Mouse (Mus musculus): ENCODE data around the gene Cdyl2. TPM values are rescaled to one million over a fixed set of nuclear protein-coding genes. Genes with fewer than 3 reads are reported as not detected.
A peak's percentile ranks its signal among the peaks of the same experiment; 100 is the strongest.

Gene Cdyl2
- polyA plus RNA-seq (2015; fragmentation: Nextera tagmentation; extraction: Ambion mirVana): 8.6 and 8.9 TPM in 2 replicates

DNA sequence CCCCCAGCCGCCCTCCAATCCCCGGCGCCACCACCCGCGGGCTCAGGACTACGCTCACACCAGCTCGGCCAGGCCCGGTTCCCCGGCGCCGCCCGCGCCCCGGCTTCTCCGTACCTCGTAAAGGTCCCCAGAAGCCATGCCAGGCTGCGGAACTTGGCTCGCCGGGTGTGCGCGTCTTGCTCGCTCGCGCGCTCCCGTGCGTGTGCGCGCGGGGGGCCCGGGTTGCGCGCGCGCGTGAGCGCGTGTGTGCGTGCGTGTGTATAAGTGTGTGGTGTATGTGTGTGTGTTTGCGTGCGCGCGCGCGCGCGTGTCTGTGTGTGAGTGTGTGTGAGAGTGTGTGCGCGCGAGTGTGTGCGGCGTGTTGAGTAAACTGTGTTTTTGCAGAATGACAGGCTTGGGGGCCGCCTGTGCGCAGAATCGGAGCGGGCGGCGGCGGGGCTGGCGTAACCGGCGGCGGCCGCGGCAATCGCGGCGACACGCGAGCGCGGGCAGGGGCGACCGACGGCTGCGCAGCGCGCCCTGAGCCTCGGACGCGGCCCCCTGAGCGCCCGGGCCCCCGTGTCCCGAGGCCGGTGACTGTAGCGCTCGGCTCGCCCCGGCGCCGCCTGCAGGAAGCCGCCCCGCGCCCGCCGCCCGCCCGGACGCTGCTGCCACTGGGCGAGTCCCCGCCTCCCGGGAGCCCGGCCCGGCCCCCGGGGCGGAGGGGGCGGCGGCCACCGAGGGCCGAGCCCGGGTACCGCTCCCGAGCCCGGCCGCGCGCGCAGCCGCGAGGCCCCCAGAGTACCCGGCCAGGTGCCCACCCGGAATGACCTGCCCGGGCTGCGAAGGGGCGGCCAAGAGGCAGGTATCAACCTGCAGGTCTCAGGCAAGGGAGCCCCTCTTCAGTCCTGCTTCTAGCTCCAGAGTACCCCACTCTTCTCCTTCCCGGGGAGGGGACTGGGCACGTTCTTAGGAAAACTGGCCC lies at the start of gene Cdyl2:
Gene Cdyl2, minus strand, starts transcription at position 308 of the 964 bp plus-strand sequence.
- Histone ChIP-seq H3K9ac (replicated peaks; ENCODE audit: low read depth, low read length) (peak within 1 kb of the TSS; percentile 86), H3K4me1 (replicated peaks; ENCODE audit: control insufficient read depth, insufficient read depth, low read length) (peaks cover 7% of the 10 kb centered on the region), H3K9me3 (ENCODE audit: control insufficient read depth, low read length) (peaks cover 2% of the 10 kb centered on the region; the same call in 1 of the 2 replicates), H3K4me2 (ENCODE audit: low read length) (peak within 1 kb of the TSS; percentile 84), H3K27me3 (replicated peaks; ENCODE audit: control insufficient read depth, insufficient read depth, low read length) (no peaks in the 10 kb centered on the region), H3K4me3 (replicated peaks; ENCODE audit: low read length) (peak within 1 kb of the TSS; percentile 82), H3K27ac (ENCODE audit: low read length) (peak within 1 kb of the TSS; percentile 78), H3K36me3 (ENCODE audit: control insufficient read depth, insufficient read depth) (no peaks in the 10 kb centered on the region; the same call in 1 of the 2 replicates)
- 0% methylated on average over 107 of the region's 129 CpGs for WGBS
- peak; percentile 93 for ATAC-seq

DNA sequence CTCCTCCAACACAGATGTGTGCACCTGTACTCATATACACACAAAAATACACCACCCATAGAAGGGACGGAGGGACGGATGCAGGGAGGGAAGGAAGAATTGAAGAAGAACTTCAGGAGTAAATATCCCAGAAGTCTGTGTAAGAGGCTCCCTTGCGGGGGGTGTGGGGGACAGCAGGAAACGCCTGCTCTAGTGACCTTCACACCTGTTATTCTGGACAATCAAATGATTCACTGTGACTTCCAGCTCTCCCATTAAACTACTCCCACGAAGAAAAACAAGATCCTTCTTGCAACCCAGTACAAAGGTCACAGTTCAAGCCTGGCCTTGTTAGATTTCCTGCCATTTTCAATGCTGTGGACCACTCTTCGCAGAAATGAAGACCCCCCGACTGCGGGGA lies 47.8 kb upstream of the Cdyl2 start:
- H3K4me3 ChIP-seq (replicated peaks; ENCODE audit: low read length): no peak overlapping the region
- H3K9ac ChIP-seq (replicated peaks; ENCODE audit: low read depth, low read length): no peak overlapping the region
- ATAC-seq: no peak
- no peak overlapping the region for H3K4me2 ChIP-seq (ENCODE audit: low read length)
- H3K4me1 ChIP-seq (replicated peaks; ENCODE audit: control insufficient read depth, insufficient read depth, low read length): no peaks in the 10 kb centered on the region
- whole genome bisulfite sequencing: 85% methylated on average over 8 of the region's 8 CpGs
- H3K27ac ChIP-seq (ENCODE audit: low read length): no peak overlapping the region
- H3K9me3 ChIP-seq (ENCODE audit: control insufficient read depth, low read length): no peaks in the 10 kb centered on the region
- no peaks in the 10 kb centered on the region for H3K27me3 ChIP-seq (replicated peaks; ENCODE audit: control insufficient read depth, insufficient read depth, low read length)
- H3K36me3 ChIP-seq (ENCODE audit: control insufficient read depth, insufficient read depth): no peaks in the 10 kb centered on the region

DNA sequence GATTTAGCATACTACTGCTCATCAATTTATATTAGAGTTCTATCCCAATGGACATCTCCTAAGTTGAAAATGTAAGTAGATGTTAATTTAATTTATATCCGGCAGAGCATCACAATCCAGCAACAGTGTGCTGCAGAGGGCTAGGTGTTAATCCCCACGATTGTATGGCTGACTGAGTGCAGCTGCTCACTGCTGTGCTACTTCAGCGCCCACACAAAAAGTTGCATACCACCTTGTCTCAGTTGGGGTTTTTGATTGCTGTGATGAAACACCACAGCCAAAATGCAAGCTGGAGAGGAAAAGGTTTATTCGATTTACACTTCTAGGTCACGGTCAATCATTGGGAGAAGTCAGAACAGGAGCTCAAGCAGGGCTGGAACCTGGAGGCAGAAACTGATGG lies 41.4 kb upstream of the Cdyl2 start:
- H3K36me3 ChIP-seq (ENCODE audit: control insufficient read depth, insufficient read depth): no peaks in the 10 kb centered on the region
- WGBS: 85% methylated on average over 5 of the region's 5 CpGs
- no peak overlapping the region for H3K4me3 ChIP-seq (replicated peaks; ENCODE audit: low read length)
- H3K27me3 ChIP-seq (replicated peaks; ENCODE audit: control insufficient read depth, insufficient read depth, low read length): no peaks in the 10 kb centered on the region
- ATAC-seq: no peak
- H3K4me1 ChIP-seq (replicated peaks; ENCODE audit: control insufficient read depth, insufficient read depth, low read length): no peaks in the 10 kb centered on the region
- H3K27ac ChIP-seq (ENCODE audit: low read length): no peak overlapping the region
- no peaks in the 10 kb centered on the region for H3K9me3 ChIP-seq (ENCODE audit: control insufficient read depth, low read length)
- H3K9ac ChIP-seq (replicated peaks; ENCODE audit: low read depth, low read length): no peak overlapping the region
- no peak overlapping the region for H3K4me2 ChIP-seq (ENCODE audit: low read length)

DNA sequence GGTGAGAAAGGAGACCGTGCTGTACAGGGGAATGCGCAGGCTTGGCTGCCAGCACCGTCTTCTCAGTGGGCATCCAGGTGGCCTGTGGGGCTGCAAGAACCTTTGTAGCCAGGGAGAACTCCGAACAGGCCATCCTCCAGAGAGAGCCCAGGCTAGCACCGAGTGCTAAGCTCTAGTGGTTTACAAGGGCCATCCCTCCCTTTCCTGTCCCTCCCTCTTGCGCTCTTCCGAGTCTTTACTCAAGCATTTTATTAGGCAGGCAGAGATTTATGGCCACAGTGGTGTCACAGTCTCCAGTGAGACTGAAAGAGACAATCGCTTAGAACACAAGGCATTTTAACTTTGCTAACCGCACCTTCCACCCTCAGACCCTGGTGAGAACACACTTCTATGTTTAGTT lies 39.9 kb upstream of the Cdyl2 start:
- H3K27ac ChIP-seq (ENCODE audit: low read length): no peak overlapping the region
- no peaks in the 10 kb centered on the region for H3K27me3 ChIP-seq (replicated peaks; ENCODE audit: control insufficient read depth, insufficient read depth, low read length)
- H3K4me3 ChIP-seq (replicated peaks; ENCODE audit: low read length): no peak overlapping the region
- no peak overlapping the region for H3K9ac ChIP-seq (replicated peaks; ENCODE audit: low read depth, low read length)
- no peak overlapping the region for H3K4me2 ChIP-seq (ENCODE audit: low read length)
- no peak for ATAC-seq
- no peaks in the 10 kb centered on the region for H3K9me3 ChIP-seq (ENCODE audit: control insufficient read depth, low read length)
- WGBS: 90% methylated on average over 9 of the region's 9 CpGs
- H3K36me3 ChIP-seq (ENCODE audit: control insufficient read depth, insufficient read depth): no peaks in the 10 kb centered on the region
- H3K4me1 ChIP-seq (replicated peaks; ENCODE audit: control insufficient read depth, insufficient read depth, low read length): no peaks in the 10 kb centered on the region

DNA sequence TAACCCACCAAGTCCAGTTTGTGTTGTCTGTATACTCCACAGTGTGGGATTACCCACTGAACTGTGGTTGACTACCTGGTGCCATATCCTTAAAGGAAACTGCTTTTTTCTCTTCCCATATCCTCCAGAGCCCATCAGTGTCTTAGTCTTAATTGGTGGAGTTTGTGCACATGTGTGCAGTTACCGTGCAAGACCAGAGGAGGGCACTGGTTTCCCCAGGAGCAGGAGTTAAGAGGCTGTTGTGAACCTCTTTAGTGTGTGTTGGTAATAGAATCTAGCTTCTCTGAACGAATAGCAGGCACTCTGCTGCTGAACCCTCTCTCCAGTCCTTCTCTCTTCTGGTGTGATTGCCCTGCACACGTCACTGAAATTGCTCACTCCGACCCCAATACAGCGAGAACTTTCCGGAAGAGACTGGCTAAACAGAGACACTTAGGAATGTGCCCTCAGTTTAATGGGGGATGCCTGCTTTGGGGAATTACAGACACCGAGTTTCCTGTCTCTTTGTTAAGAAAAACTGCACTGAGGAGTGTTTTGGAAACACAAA lies 39.1 kb upstream of the Cdyl2 start:
- H3K36me3 ChIP-seq (ENCODE audit: control insufficient read depth, insufficient read depth): no peaks in the 10 kb centered on the region
- no peak overlapping the region for H3K27ac ChIP-seq (ENCODE audit: low read length)
- H3K4me1 ChIP-seq (replicated peaks; ENCODE audit: control insufficient read depth, insufficient read depth, low read length): no peaks in the 10 kb centered on the region
- WGBS: 85% methylated on average over 7 of the region's 7 CpGs
- no peak for ATAC-seq
- no peaks in the 10 kb centered on the region for H3K9me3 ChIP-seq (ENCODE audit: control insufficient read depth, low read length)
- H3K4me3 ChIP-seq (replicated peaks; ENCODE audit: low read length): no peak overlapping the region
- no peaks in the 10 kb centered on the region for H3K27me3 ChIP-seq (replicated peaks; ENCODE audit: control insufficient read depth, insufficient read depth, low read length)
- no peak overlapping the region for H3K9ac ChIP-seq (replicated peaks; ENCODE audit: low read depth, low read length)
- H3K4me2 ChIP-seq (ENCODE audit: low read length): no peak overlapping the region

DNA sequence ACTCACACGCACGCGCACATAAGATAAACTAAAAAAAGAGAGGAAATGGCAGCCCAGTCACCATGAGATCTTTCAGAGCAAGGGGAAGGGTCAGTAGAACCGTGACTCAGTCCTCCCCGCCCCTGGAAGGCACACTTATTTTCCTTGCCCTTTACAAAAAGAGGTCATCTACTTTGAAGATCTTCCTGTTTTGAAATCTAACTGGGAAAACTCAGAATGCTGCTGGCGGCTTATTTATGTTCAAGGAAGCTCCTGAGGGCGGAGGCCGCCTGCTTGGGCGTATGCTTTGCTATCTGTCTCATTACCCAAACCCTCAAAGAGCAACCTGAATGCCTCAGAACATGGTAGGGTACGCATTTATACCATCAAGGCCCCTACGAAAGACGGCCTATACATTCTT lies 38.0 kb upstream of the Cdyl2 start:
- no peak for ATAC-seq
- Histone ChIP-seq H3K4me3 (replicated peaks; ENCODE audit: low read length) (no peak overlapping the region), H3K27me3 (replicated peaks; ENCODE audit: control insufficient read depth, insufficient read depth, low read length) (no peaks in the 10 kb centered on the region), H3K36me3 (ENCODE audit: control insufficient read depth, insufficient read depth) (no peaks in the 10 kb centered on the region), H3K27ac (ENCODE audit: low read length) (no peak overlapping the region), H3K9me3 (ENCODE audit: control insufficient read depth, low read length) (no peaks in the 10 kb centered on the region), H3K4me1 (replicated peaks; ENCODE audit: control insufficient read depth, insufficient read depth, low read length) (no peaks in the 10 kb centered on the region), H3K9ac (replicated peaks; ENCODE audit: low read depth, low read length) (no peak overlapping the region), H3K4me2 (ENCODE audit: low read length) (no peak overlapping the region)
- 86% methylated on average over 12 of the region's 12 CpGs for WGBS

DNA sequence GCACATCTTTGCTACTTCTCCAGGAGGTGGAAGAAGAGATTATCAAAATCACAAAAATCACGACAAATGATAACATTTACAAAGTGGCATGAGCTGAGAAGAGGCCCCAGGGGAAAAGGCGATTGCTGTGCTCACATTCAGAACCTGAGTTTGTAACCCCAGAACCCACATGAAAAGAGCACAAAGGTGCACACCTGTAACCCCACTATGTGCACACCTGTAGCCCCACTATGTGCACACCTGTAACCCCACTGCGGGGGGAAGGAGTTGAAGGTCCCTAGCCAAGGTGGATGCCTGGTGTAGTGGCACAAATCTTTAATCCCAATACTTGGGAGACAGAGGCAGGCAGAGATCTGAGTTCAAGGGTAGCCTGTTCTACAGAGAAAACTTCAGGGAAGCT lies 23.4 kb upstream of the Cdyl2 start:
- no peak overlapping the region for H3K4me3 ChIP-seq (replicated peaks; ENCODE audit: low read length)
- WGBS: 70% methylated on average over 3 of the region's 3 CpGs
- no peak for ATAC-seq
- no peak overlapping the region for H3K9ac ChIP-seq (replicated peaks; ENCODE audit: low read depth, low read length)
- H3K27me3 ChIP-seq (replicated peaks; ENCODE audit: control insufficient read depth, insufficient read depth, low read length): no peaks in the 10 kb centered on the region
- no peaks in the 10 kb centered on the region for H3K36me3 ChIP-seq (ENCODE audit: control insufficient read depth, insufficient read depth)
- H3K9me3 ChIP-seq (ENCODE audit: control insufficient read depth, low read length): no peaks in the 10 kb centered on the region
- no peak overlapping the region for H3K27ac ChIP-seq (ENCODE audit: low read length)
- no peak overlapping the region for H3K4me2 ChIP-seq (ENCODE audit: low read length)
- H3K4me1 ChIP-seq (replicated peaks; ENCODE audit: control insufficient read depth, insufficient read depth, low read length): no peaks in the 10 kb centered on the region

DNA sequence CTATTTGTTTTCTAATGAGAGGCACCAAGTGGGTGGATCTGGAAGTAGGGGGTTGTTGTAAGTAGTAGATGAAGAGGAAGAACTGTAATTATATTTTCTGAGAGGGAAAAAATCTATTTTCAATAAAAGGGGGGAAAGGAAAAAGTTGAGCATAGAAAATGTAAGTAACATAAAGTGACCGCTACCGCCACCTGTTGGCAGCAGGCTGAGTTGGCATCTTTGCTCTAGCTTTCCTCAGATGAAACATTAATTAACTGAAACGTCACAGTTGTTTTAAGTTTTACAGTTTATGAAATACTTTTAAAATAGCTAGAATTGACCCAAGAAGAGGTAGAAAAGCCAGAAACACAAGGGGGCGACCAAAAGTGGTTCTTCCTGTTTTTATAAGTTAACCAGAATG lies 22.8 kb upstream of the Cdyl2 start:
- no peaks in the 10 kb centered on the region for H3K9me3 ChIP-seq (ENCODE audit: control insufficient read depth, low read length)
- ATAC-seq: no peak
- H3K27me3 ChIP-seq (replicated peaks; ENCODE audit: control insufficient read depth, insufficient read depth, low read length): no peaks in the 10 kb centered on the region
- no peak overlapping the region for H3K4me2 ChIP-seq (ENCODE audit: low read length)
- no peaks in the 10 kb centered on the region for H3K36me3 ChIP-seq (ENCODE audit: control insufficient read depth, insufficient read depth)
- no peak overlapping the region for H3K27ac ChIP-seq (ENCODE audit: low read length)
- no peak overlapping the region for H3K9ac ChIP-seq (replicated peaks; ENCODE audit: low read depth, low read length)
- WGBS: 9% methylated on average over 4 of the region's 4 CpGs
- no peak overlapping the region for H3K4me3 ChIP-seq (replicated peaks; ENCODE audit: low read length)
- no peaks in the 10 kb centered on the region for H3K4me1 ChIP-seq (replicated peaks; ENCODE audit: control insufficient read depth, insufficient read depth, low read length)

DNA sequence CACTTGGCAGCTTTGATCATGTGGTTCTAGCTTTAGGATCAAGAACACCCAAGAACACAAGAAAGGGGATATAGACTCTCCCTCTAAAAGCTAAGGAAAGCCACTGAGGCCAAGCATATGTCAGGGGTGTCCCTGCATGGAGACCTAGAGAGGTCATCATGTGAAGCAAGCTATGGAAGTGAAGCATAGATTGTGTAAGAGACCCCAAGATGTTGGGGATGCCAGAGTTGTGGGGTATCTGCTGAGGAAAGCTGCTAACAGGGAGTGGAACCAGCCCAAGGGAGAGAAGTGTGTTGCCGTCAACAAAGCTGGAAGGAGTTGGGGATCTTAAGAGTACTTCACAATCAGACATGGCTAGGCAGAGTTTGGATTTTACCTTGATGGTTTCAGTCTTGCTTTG lies 7.9 kb upstream of the Cdyl2 start:
- no peak for ATAC-seq
- H3K4me3 ChIP-seq (replicated peaks; ENCODE audit: low read length): no peak overlapping the region
- no peak overlapping the region for H3K9ac ChIP-seq (replicated peaks; ENCODE audit: low read depth, low read length)
- H3K36me3 ChIP-seq (ENCODE audit: control insufficient read depth, insufficient read depth): no peaks in the 10 kb centered on the region
- no peak overlapping the region for H3K27ac ChIP-seq (ENCODE audit: low read length)
- no peak overlapping the region for H3K4me2 ChIP-seq (ENCODE audit: low read length)
- no peaks in the 10 kb centered on the region for H3K9me3 ChIP-seq (ENCODE audit: control insufficient read depth, low read length)
- H3K4me1 ChIP-seq (replicated peaks; ENCODE audit: control insufficient read depth, insufficient read depth, low read length): no peaks in the 10 kb centered on the region
- no peaks in the 10 kb centered on the region for H3K27me3 ChIP-seq (replicated peaks; ENCODE audit: control insufficient read depth, insufficient read depth, low read length)
- WGBS: 95% methylated on average over 1 of the region's 1 CpGs
